Mouse (Mus musculus): ENCODE results near the gene Trpm1. TPM values are rescaled to one million over a fixed set of nuclear protein-coding genes. Genes with fewer than 3 reads are reported as not detected.
"Not testable (repeated sequence)": the region's sequence is repeated elsewhere in the genome, so short reads cannot be mapped to it uniquely, and the experiment has no call there.

Trpm1 gene
- 1.7 and 2.3 TPM in 2 replicates for polyA plus RNA-seq (2012; rRNA removed)

GRCm38 (mm10) chr7:64153535-64153934 lies at the start of gene Trpm1:
Trpm1 (plus strand) TSS chr7:64153835.
- WGBS, result 99% methylated on average over 2 of the region's 2 CpGs
- no peaks in the 10 kb centered on the region for H3K27me3 ChIP-seq (ENCODE audit: control insufficient read depth, insufficient read depth, low read length)
- TF ChIP-seq CTCF (IDR thresholded peaks at IDR 0.05; ENCODE audit: borderline replicate concordance, control insufficient read depth, extremely low read depth, insufficient read depth, low read length, poor library complexity), result no peak
- no peak for TF ChIP-seq POLR2A (IDR thresholded peaks at IDR 0.05; ENCODE audit: control insufficient read depth, extremely low read depth, insufficient read depth, low read length, poor library complexity)
- no peak within 1 kb of the TSS for H3K27ac ChIP-seq (ENCODE audit: control insufficient read depth, insufficient read depth, low read length)
- H3K4me3 ChIP-seq (ENCODE audit: control insufficient read depth, insufficient read depth, low read length), result no peak within 1 kb of the TSS
- DNase-seq, result no peak
- no peaks in the 10 kb centered on the region for H3K36me3 ChIP-seq (ENCODE audit: control insufficient read depth, insufficient read depth, low read length)
- peaks cover 41% of the 10 kb centered on the region for H3K4me1 ChIP-seq (replicated peaks; ENCODE audit: control insufficient read depth, insufficient read depth, low read length)

GRCm38 (mm10) chr7:64122131-64122715 lies 31.4 kb upstream of the Trpm1 start:
- DNase-seq, result peak; percentile 40
- Histone ChIP-seq H3K4me1 (replicated peaks; ENCODE audit: control insufficient read depth, insufficient read depth, low read length) (peaks cover 7% of the 10 kb centered on the region), H3K4me3 (ENCODE audit: control insufficient read depth, insufficient read depth, low read length) (no peak overlapping the region), H3K36me3 (ENCODE audit: control insufficient read depth, insufficient read depth, low read length) (no peaks in the 10 kb centered on the region), H3K27ac (ENCODE audit: control insufficient read depth, insufficient read depth, low read length) (peak overlapping the region; percentile 12; the same call in 1 of the 2 replicates), H3K27me3 (ENCODE audit: control insufficient read depth, insufficient read depth, low read length) (no peaks in the 10 kb centered on the region)
- WGBS, result 81% methylated on average over 9 of the region's 9 CpGs
- TF ChIP-seq CTCF (IDR thresholded peaks at IDR 0.05; ENCODE audit: borderline replicate concordance, control insufficient read depth, extremely low read depth, insufficient read depth, low read length, poor library complexity), result no peak
- no peak for TF ChIP-seq POLR2A (IDR thresholded peaks at IDR 0.05; ENCODE audit: control insufficient read depth, extremely low read depth, insufficient read depth, low read length, poor library complexity)

GRCm38 (mm10) chr7:64123721-64124120 lies 29.9 kb upstream of the Trpm1 start:
- Histone ChIP-seq H3K27me3 (ENCODE audit: control insufficient read depth, insufficient read depth, low read length) (no peaks in the 10 kb centered on the region), H3K36me3 (ENCODE audit: control insufficient read depth, insufficient read depth, low read length) (no peaks in the 10 kb centered on the region), H3K4me3 (ENCODE audit: control insufficient read depth, insufficient read depth, low read length) (no peak overlapping the region), H3K4me1 (replicated peaks; ENCODE audit: control insufficient read depth, insufficient read depth, low read length) (peaks cover 7% of the 10 kb centered on the region), H3K27ac (ENCODE audit: control insufficient read depth, insufficient read depth, low read length) (no peak overlapping the region)
- TF ChIP-seq CTCF (IDR thresholded peaks at IDR 0.05; ENCODE audit: borderline replicate concordance, control insufficient read depth, extremely low read depth, insufficient read depth, low read length, poor library complexity) (no peak), POLR2A (IDR thresholded peaks at IDR 0.05; ENCODE audit: control insufficient read depth, extremely low read depth, insufficient read depth, low read length, poor library complexity) (no peak)
- peak; percentile 0 for DNase-seq
- 96% methylated on average over 4 of the region's 4 CpGs for WGBS

GRCm38 (mm10) chr7:64125994-64126393 lies 27.6 kb upstream of the Trpm1 start:
- not testable (repeated sequence) for H3K27me3 ChIP-seq (ENCODE audit: control insufficient read depth, insufficient read depth, low read length); DNase-seq; H3K36me3 ChIP-seq (ENCODE audit: control insufficient read depth, insufficient read depth, low read length); H3K4me3 ChIP-seq (ENCODE audit: control insufficient read depth, insufficient read depth, low read length); H3K27ac ChIP-seq (ENCODE audit: control insufficient read depth, insufficient read depth, low read length); H3K4me1 ChIP-seq (replicated peaks; ENCODE audit: control insufficient read depth, insufficient read depth, low read length)
- 96% methylated on average over 9 of the region's 9 CpGs for WGBS

GRCm38 (mm10) chr7:64139866-64140265 lies 13.8 kb upstream of the Trpm1 start:
- H3K4me1 ChIP-seq (replicated peaks; ENCODE audit: control insufficient read depth, insufficient read depth, low read length), result peaks cover 41% of the 10 kb centered on the region
- H3K27me3 ChIP-seq (ENCODE audit: control insufficient read depth, insufficient read depth, low read length), result no peaks in the 10 kb centered on the region
- WGBS, result 31% methylated on average over 2 of the region's 2 CpGs
- peak; percentile 49 for DNase-seq
- TF ChIP-seq POLR2A (IDR thresholded peaks at IDR 0.05; ENCODE audit: control insufficient read depth, extremely low read depth, insufficient read depth, low read length, poor library complexity) (no peak), CTCF (IDR thresholded peaks at IDR 0.05; ENCODE audit: borderline replicate concordance, control insufficient read depth, extremely low read depth, insufficient read depth, low read length, poor library complexity) (no peak)
- no peak overlapping the region for H3K4me3 ChIP-seq (ENCODE audit: control insufficient read depth, insufficient read depth, low read length)
- peak overlapping the region; percentile 4; the same call in 1 of the 2 replicates for H3K27ac ChIP-seq (ENCODE audit: control insufficient read depth, insufficient read depth, low read length)
- no peaks in the 10 kb centered on the region for H3K36me3 ChIP-seq (ENCODE audit: control insufficient read depth, insufficient read depth, low read length)

GRCm38 (mm10) chr7:64141301-64142032 lies 12.2 kb upstream of the Trpm1 start:
- H3K4me1 ChIP-seq (replicated peaks; ENCODE audit: control insufficient read depth, insufficient read depth, low read length), result peaks cover 41% of the 10 kb centered on the region
- no peaks in the 10 kb centered on the region for H3K36me3 ChIP-seq (ENCODE audit: control insufficient read depth, insufficient read depth, low read length)
- 9% methylated on average over 19 of the region's 19 CpGs for WGBS
- H3K4me3 ChIP-seq (ENCODE audit: control insufficient read depth, insufficient read depth, low read length), result peak overlapping the region; percentile 30
- peak overlapping the region; percentile 36 for H3K27ac ChIP-seq (ENCODE audit: control insufficient read depth, insufficient read depth, low read length)
- H3K27me3 ChIP-seq (ENCODE audit: control insufficient read depth, insufficient read depth, low read length), result no peaks in the 10 kb centered on the region
- TF ChIP-seq CTCF (IDR thresholded peaks at IDR 0.05; ENCODE audit: borderline replicate concordance, control insufficient read depth, extremely low read depth, insufficient read depth, low read length, poor library complexity), result no peak
- TF ChIP-seq POLR2A (IDR thresholded peaks at IDR 0.05; ENCODE audit: control insufficient read depth, extremely low read depth, insufficient read depth, low read length, poor library complexity), result no peak
- peak; percentile 42 for DNase-seq

Measured in thymus, adult 2 months (tissue).